Mouse (Mus musculus) heart, adult 9 months (tissue): ENCODE measurements around the gene Ankrd63.

Experiments used
- DNase-seq, 2 experiments: peaks; one replicate each; pipeline ENCODE4 v3.0.0; 2022; ENCODE audit warnings: low spot score in 2 of 2

Gene Ankrd63

GRCm38 (mm10) chr2:118726873-118727272 lies 23.1 kb upstream of the Ankrd63 start:
- no peak for DNase-seq

- no peak for DNase-seq
Measured at GRCm38 (mm10) chr2:118725511-118725910, 21.7 kb upstream of the Ankrd63 start.

GRCm38 (mm10) chr2:118723693-118724486 lies 20.1 kb upstream of the Ankrd63 start:
- DNase-seq: no peak

GRCm38 (mm10) chr2:118716677-118717076 lies 12.9 kb upstream of the Ankrd63 start:
- peak; percentile 79 to 85 for DNase-seq

- DNase-seq: no peak
Measured at GRCm38 (mm10) chr2:118714230-118714629, 10.5 kb upstream of the Ankrd63 start.

- DNase-seq: no peak
Measured at GRCm38 (mm10) chr2:118713631-118714030, 9.9 kb upstream of the Ankrd63 start.

- DNase-seq: no peak
Measured at GRCm38 (mm10) chr2:118711038-118711494, 7.3 kb upstream of the Ankrd63 start.

- DNase-seq: no peak
Measured at GRCm38 (mm10) chr2:118709655-118710221, 6.0 kb upstream of the Ankrd63 start.

- no peak for DNase-seq
Measured at GRCm38 (mm10) chr2:118708472-118708871, 4.7 kb upstream of the Ankrd63 start.

- no peak for DNase-seq
Measured at GRCm38 (mm10) chr2:118706436-118706835, 2.7 kb upstream of the Ankrd63 start.

GRCm38 (mm10) chr2:118702883-118703761 lies 641 bp downstream of the Ankrd63 start:
- no peak for DNase-seq

GRCm38 (mm10) chr2:118701971-118702882 lies 1.5 kb downstream of the Ankrd63 start:
- DNase-seq: no peak

- no peak for DNase-seq
Measured at GRCm38 (mm10) chr2:118701161-118701560, 2.6 kb downstream of the Ankrd63 start.

GRCm38 (mm10) chr2:118700179-118701062 lies 3.3 kb downstream of the Ankrd63 start:
- DNase-seq: peak; percentile 60 to 79

- no peak for DNase-seq
Measured at GRCm38 (mm10) chr2:118697955-118698354, 5.8 kb downstream of the Ankrd63 start.

GRCm38 (mm10) chr2:118697311-118697877 lies 6.4 kb downstream of the Ankrd63 start:
- no peak for DNase-seq

GRCm38 (mm10) chr2:118696451-118697308 lies 7.1 kb downstream of the Ankrd63 start:
- no peak for DNase-seq

GRCm38 (mm10) chr2:118695677-118696232 lies 8.0 kb downstream of the Ankrd63 start:
- DNase-seq: peak in 1 of 2 experiments; percentile 44
